Mouse (Mus musculus) CH12.LX (cell line): ENCODE data around the gene Sec1. TPM values are rescaled to one million over a fixed set of nuclear protein-coding genes. Genes with fewer than 3 reads are reported as not detected.

Experiments
- DNase-seq: peaks from one replicate; pipeline ENCODE4 v3.0.0-alpha.2; 2013; ENCODE audit errors: extremely low read depth
- H3K27ac ChIP-seq: 2 replicates; pipeline ENCODE4 v1.5.1; 2012; ENCODE audit warnings: low read depth, mild to moderate bottlenecking, control low read depth, moderate library complexity; ENCODE audit not compliant: insufficient read depth
- H3K27me3 ChIP-seq: replicated peaks from 2 replicates; pipeline ENCODE3; 2012; ENCODE audit warnings: inconsistent platforms
- H3K36me3 ChIP-seq, 2 experiments: replicated peaks in 1 of 2; 2 replicates each; pipeline versions ENCODE3 to v1.6.1; 2012; ENCODE audit warnings: inconsistent platforms in 1 of 2, low read length in 1 of 2, mild to moderate bottlenecking in 1 of 2, mixed read lengths in 1 of 2, moderate library complexity in 1 of 2; ENCODE audit not compliant: control insufficient read depth in 1 of 2, insufficient read depth in 1 of 2
- H3K4me1 ChIP-seq, 2 experiments: 2 replicates each; pipeline ENCODE4 v1.6.1; 2012; ENCODE audit warnings: inconsistent platforms in 1 of 2, moderate library complexity in 1 of 2; ENCODE audit not compliant: insufficient read depth in 2 of 2, control insufficient read depth in 1 of 2
- H3K4me2 ChIP-seq: 2 replicates; pipeline ENCODE4 v1.6.1; 2012; ENCODE audit warnings: low read depth, mild to moderate bottlenecking, control low read depth; ENCODE audit not compliant: poor library complexity, insufficient read depth, severe bottlenecking
- H3K4me3 ChIP-seq, 3 experiments: fragments of 150-350 bp in 1 of 3; sonication (generic) in 1 of 3; replicated peaks in 1 of 3; 2 replicates each; pipeline versions ENCODE3 to v1.5.1; 2011 to 2012; ENCODE audit warnings: low read depth in 2 of 3, low read length in 2 of 3, mild to moderate bottlenecking in 2 of 3, moderate library complexity in 2 of 3, control low read depth in 1 of 3, improper control_type of control experiment in 1 of 3, inconsistent platforms in 1 of 3, mixed read lengths in 1 of 3; ENCODE audit not compliant: poor library complexity in 1 of 3
- H3K79me2 ChIP-seq: replicated peaks from 2 replicates; pipeline ENCODE4 v1.6.1; 2012; ENCODE audit warnings: mild to moderate bottlenecking, moderate library complexity; ENCODE audit not compliant: control insufficient read depth, poor library complexity, insufficient read depth, severe bottlenecking; ENCODE audit errors: extremely low read depth
- H3K9ac ChIP-seq: 2 replicates; pipeline ENCODE4 v1.6.1; 2012; ENCODE audit warnings: low read depth, mild to moderate bottlenecking, control low read depth, moderate library complexity; ENCODE audit not compliant: insufficient read depth
- H3K9me3 ChIP-seq: replicated peaks from 2 replicates; pipeline ENCODE3; 2012; ENCODE audit warnings: low read length, inconsistent platforms, mixed read lengths
- BHLHE40 ChIP-seq: IDR thresholded peaks from 2 replicates; pipeline ENCODE4 v1.6.1; 2011; ENCODE audit warnings: mild to moderate bottlenecking, low read depth, low read length, improper control_type of control experiment
- ELF1 ChIP-seq: IDR thresholded peaks from 2 replicates; pipeline ENCODE4 v1.6.1; 2014; ENCODE audit warnings: low read depth, mild to moderate bottlenecking, inconsistent platforms, low read length, improper control_type of control experiment
- EP300 ChIP-seq: IDR thresholded peaks from 2 replicates; pipeline ENCODE4 v1.6.1; 2011; ENCODE audit warnings: low read length, improper control_type of control experiment
- HCFC1 ChIP-seq: IDR thresholded peaks from 2 replicates; pipeline ENCODE4 v1.6.1; 2012; ENCODE audit warnings: low read depth, mild to moderate bottlenecking, inconsistent platforms, low read length, improper control_type of control experiment
- IRF4 ChIP-seq: IDR thresholded peaks from 2 replicates; pipeline ENCODE4 v1.6.1; 2014; ENCODE audit warnings: low read depth, mild to moderate bottlenecking, inconsistent platforms, low read length, improper control_type of control experiment
- NELFE ChIP-seq: IDR thresholded peaks from 2 replicates; pipeline ENCODE4 v1.6.1; 2011; ENCODE audit warnings: low read depth, low read length, improper control_type of control experiment
- NRF1 ChIP-seq: IDR thresholded peaks from 2 replicates; pipeline ENCODE4 v1.6.1; 2014; ENCODE audit warnings: low read depth, mild to moderate bottlenecking, inconsistent platforms, low read length, improper control_type of control experiment, moderate library complexity
- POLR2A ChIP-seq: IDR thresholded peaks from 2 replicates; pipeline ENCODE4 v1.6.1; 2011; ENCODE audit warnings: low read depth, mild to moderate bottlenecking, improper control_type of control experiment, low read length
- POLR2AphosphoS2 ChIP-seq: IDR thresholded peaks from 2 replicates; pipeline ENCODE4 v1.6.1; 2011; ENCODE audit warnings: low read depth, low read length, improper control_type of control experiment
- UBTF ChIP-seq: IDR thresholded peaks from 2 replicates; pipeline ENCODE4 v1.6.1; 2012; ENCODE audit warnings: low read depth, mild to moderate bottlenecking, inconsistent platforms, low read length, improper control_type of control experiment, moderate library complexity
- USF1 ChIP-seq: IDR thresholded peaks from 2 replicates; pipeline ENCODE4 v1.6.1; 2014; ENCODE audit warnings: low read depth, mild to moderate bottlenecking, inconsistent platforms, low read length, improper control_type of control experiment
- USF2 ChIP-seq: conservative IDR thresholded peaks from 2 replicates; pipeline ENCODE4 v1.6.1; 2011; ENCODE audit warnings: low read depth, low read length, improper control_type of control experiment
- ZKSCAN1 ChIP-seq: IDR thresholded peaks from 2 replicates; pipeline ENCODE4 v1.6.1; 2012; ENCODE audit warnings: low read depth, inconsistent platforms, low read length, improper control_type of control experiment, borderline replicate concordance
- ZNF384 ChIP-seq: IDR thresholded peaks from 2 replicates; pipeline ENCODE4 v1.6.1; 2012; ENCODE audit warnings: low read depth, low read length, improper control_type of control experiment, inconsistent platforms
- dilution Hi-C: fragments of 300-500 bp; cut with MboI; formaldehyde crosslinking; loops from 2 replicates; pipeline ENCODE4 v1.14.3; 2020; ENCODE audit warnings: low sequenced_read_pairs; ENCODE audit not compliant: extremely low pct_unique_long_range_greater_than_20kb, extremely low pct_ligation_motif_present
- in situ Hi-C: fragments of 300-500 bp; cut with MboI; formaldehyde crosslinking; loops from 3 replicates; pipeline ENCODE4 v1.14.3; 2019; ENCODE audit warnings: low sequenced_read_pairs, low pct_ligation_motif_present, low pct_unique_long_range_greater_than_20kb, mixed read lengths
- polyA plus RNA-seq: library from polyadenylated mRNA; unstranded; fragments of >175 nt; gene quantifications from 2 replicates; pipeline ENCODE4 v1.2.1, GENCODE M21; 2012; ENCODE audit warnings: low read depth; ENCODE audit not compliant: insufficient read length
- total RNA-seq, 2 experiments: library from RNA; depleted of rRNA; stranded (reverse); fragments of 300-350 nt in 1 of 2; fragments of >200 nt in 1 of 2; gene quantifications; 2 replicates each; pipeline ENCODE4 v1.2.3; 2012 to 2014

Sec1 gene
- total and polyA plus RNA-seq, 3 experiments = 0.08 to 0.33 (median 0.26) TPM

GRCm38 (mm10) chr7:45643441-45644178, 50.6 kb downstream of the Sec1 start:
- peaks cover 33 to 89% of the 10 kb centered on the region in 2 experiments for H3K4me1 ChIP-seq
- in situ Hi-C loops (no loop called here), dilution Hi-C loops (no loop called here)
- peaks cover 0 to 4% of the 10 kb centered on the region in 2 experiments for H3K36me3 ChIP-seq
- peak overlapping the region; percentile 13 for H3K4me2 ChIP-seq
- TF ChIP-seq NRF1 (peak; percentile 93), IRF4 (no peak), POLR2A (0 out of 2 replicates have a peak, but pooled peaks have one; percentile 49)
- no peaks in the 10 kb centered on the region for H3K27me3 ChIP-seq
- H3K79me2 ChIP-seq = no peaks in the 10 kb centered on the region
- peak; percentile 87 for DNase-seq
- no peak overlapping the region for H3K9ac ChIP-seq
- no peak overlapping the region for H3K27ac ChIP-seq
- peak overlapping the region in 2 of 3 experiments; percentile 16 to 35 for H3K4me3 ChIP-seq
- H3K9me3 ChIP-seq = no peaks in the 10 kb centered on the region

DNA sequence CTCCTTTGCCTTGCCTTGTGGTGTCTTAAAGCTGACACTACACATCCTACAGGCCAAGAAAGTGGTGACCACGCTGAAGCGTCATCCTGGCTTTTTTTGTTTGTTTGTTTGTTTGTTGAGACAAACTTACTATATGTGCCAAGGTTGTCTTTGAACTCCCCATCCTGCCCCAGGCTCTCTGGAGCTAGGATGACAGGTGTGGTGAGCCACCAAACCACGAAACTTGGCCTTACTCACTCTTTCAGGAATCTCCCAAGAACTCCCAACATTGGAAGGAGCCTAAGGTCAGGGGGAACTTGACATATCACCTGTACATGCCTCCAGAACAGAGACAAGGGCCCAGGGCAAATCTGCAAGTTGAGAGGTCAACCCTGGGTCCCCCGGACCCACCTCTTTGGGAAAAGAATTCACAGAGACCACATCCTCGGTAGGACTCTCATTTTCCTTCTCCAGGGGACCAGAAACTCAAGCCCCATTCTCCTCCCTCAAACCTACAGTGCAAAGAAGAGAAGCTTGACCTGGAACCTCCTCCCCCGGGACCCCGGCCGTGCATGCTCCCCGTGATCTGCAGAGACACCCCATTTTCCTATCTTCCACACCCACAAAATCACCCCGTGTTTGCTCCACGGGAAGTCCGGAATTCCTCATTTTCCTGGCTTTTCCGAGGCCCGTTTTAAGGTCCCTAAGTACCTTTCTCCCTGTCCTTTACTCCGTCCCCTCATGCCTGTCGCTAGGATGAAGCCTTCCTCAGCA, 51.5 kb downstream of the Sec1 start:
- Histone ChIP-seq H3K27me3 (no peaks in the 10 kb centered on the region), H3K36me3 (peaks cover 0 to 5% of the 10 kb centered on the region in 2 experiments), H3K4me2 (peak overlapping the region; percentile 3; the same call in 1 of the 2 replicates), H3K4me1 (peaks cover 35 to 97% of the 10 kb centered on the region in 2 experiments), H3K9me3 (no peaks in the 10 kb centered on the region), H3K27ac (no peak overlapping the region), H3K9ac (no peak overlapping the region), H3K79me2 (no peaks in the 10 kb centered on the region), H3K4me3 (peak overlapping the region in 2 of 3 experiments; percentile 21 to 35)
- TF ChIP-seq ZNF384 = no peak
- no peak for TF ChIP-seq POLR2AphosphoS2
- no peak for TF ChIP-seq ELF1
- no peak for TF ChIP-seq ZKSCAN1
- TF ChIP-seq HCFC1 = no peak
- no peak for TF ChIP-seq EP300
- TF ChIP-seq BHLHE40 = no peak
- TF ChIP-seq NRF1 = no peak
- no peak for TF ChIP-seq NELFE
- TF ChIP-seq UBTF = no peak
- no peak for TF ChIP-seq USF2
- no peak for TF ChIP-seq USF1
- in situ Hi-C loops = no loop called here
- DNase-seq = no peak
- dilution Hi-C loops = no loop called here
